Mouse (Mus musculus): ENCODE measurements around the gene Ccdc40.

Gene Ccdc40

GRCm38 (mm10) chr11:119228091-119228781 is at the start of gene Ccdc40, which contains the start of gene Tbc1d16:
Gene Ccdc40, plus strand, starts transcription at chr11:119228572.
Gene Tbc1d16, minus strand, starts transcription at chr11:119228499.
- DNase-seq, result peak; percentile 64

GRCm38 (mm10) chr11:119180824-119181582 is 47.4 kb upstream of the Ccdc40 start:
- no peak for DNase-seq

- no peak for DNase-seq
Measured at GRCm38 (mm10) chr11:119181861-119182395, 46.4 kb upstream of the Ccdc40 start.

- DNase-seq, result no peak
Measured at GRCm38 (mm10) chr11:119183684-119184310, 44.6 kb upstream of the Ccdc40 start.

- no peak for DNase-seq
Measured at GRCm38 (mm10) chr11:119186381-119186780, 42.0 kb upstream of the Ccdc40 start.

- peak; percentile 65 for DNase-seq
Measured at GRCm38 (mm10) chr11:119186989-119187799, 41.2 kb upstream of the Ccdc40 start.

- no peak for DNase-seq
Measured at GRCm38 (mm10) chr11:119187800-119188197, 40.6 kb upstream of the Ccdc40 start.

GRCm38 (mm10) chr11:119188389-119188788 is 40.0 kb upstream of the Ccdc40 start:
- no peak for DNase-seq

- DNase-seq, result no peak
Measured at GRCm38 (mm10) chr11:119189319-119189718, 39.1 kb upstream of the Ccdc40 start.

- peak; percentile 65 for DNase-seq
Measured at GRCm38 (mm10) chr11:119190498-119190897, 37.9 kb upstream of the Ccdc40 start.

GRCm38 (mm10) chr11:119191606-119192081 is 36.7 kb upstream of the Ccdc40 start:
- DNase-seq, result no peak

- no peak for DNase-seq
Measured at GRCm38 (mm10) chr11:119192176-119192575, 36.2 kb upstream of the Ccdc40 start.

GRCm38 (mm10) chr11:119192605-119193004 is 35.8 kb upstream of the Ccdc40 start:
- no peak for DNase-seq

- peak; percentile 80 for DNase-seq
Measured at GRCm38 (mm10) chr11:119197618-119198563, 30.5 kb upstream of the Ccdc40 start.

- peak; percentile 81 for DNase-seq
Measured at GRCm38 (mm10) chr11:119198564-119199232, 29.7 kb upstream of the Ccdc40 start.

GRCm38 (mm10) chr11:119199233-119199601 is 29.2 kb upstream of the Ccdc40 start:
- DNase-seq, result no peak

GRCm38 (mm10) chr11:119203423-119203822 is 24.9 kb upstream of the Ccdc40 start:
- no peak for DNase-seq

GRCm38 (mm10) chr11:119205738-119206137 is 22.6 kb upstream of the Ccdc40 start:
- DNase-seq, result no peak

- DNase-seq, result peak; percentile 85
Measured at GRCm38 (mm10) chr11:119206562-119206961, 21.8 kb upstream of the Ccdc40 start.

- no peak for DNase-seq
Measured at GRCm38 (mm10) chr11:119207986-119208385, 20.4 kb upstream of the Ccdc40 start.
